Mouse (Mus musculus) layer of hippocampus, adult 9-10 months (tissue): ENCODE measurements around the gene Nfib.
A peak's percentile ranks its signal among the peaks of the same experiment; 100 is the strongest.

Experiments used
- DNase-seq: peaks from one replicate; pipeline ENCODE4 v3.0.0; 2022; ENCODE audit warnings: low spot score

The Nfib gene

DNA sequence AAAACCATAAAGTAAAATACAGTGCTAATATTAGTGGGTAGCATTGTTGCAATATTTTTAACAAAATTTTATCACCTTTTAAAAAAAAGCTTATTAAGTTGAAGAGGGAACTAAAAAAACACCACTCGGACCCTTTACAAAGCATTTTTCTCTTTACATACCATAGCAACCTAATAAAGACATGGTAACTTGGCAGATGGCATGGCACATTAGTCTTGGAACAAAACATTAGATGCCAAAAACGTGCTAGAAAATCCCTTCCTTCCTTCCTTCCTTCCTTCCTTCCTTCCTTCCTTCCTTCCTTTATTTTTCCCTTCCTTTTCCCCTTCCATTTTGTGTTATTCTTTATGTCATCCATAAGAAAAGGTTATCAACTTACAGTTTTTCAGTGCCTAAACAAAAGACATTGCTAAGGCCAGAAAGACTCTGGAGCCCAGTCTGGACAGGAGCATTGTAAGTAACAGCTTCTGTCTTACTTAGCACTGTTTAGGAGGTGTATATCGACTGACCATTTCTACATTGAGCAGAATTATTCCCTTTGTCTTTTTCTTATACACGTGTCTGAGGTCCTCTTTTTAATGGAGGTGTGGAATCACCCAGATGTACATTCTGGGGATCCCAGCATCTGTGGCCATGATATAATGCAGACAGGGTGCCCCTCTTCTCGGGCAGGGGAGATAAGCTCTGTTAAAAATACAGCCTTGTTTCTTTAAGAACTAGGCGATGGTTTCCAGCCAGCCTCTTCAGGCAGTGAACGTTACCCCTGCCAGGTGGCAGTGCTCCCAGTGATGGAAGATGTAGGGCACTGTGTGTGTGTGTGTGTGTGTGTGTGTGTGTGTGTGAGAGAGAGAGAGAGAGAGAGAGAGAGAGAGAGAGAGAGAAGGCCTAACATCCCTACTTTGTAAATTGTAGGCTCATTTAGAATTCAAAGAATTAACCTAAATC, 113.2 kb downstream of the Nfib start:
- no peak for DNase-seq

DNA sequence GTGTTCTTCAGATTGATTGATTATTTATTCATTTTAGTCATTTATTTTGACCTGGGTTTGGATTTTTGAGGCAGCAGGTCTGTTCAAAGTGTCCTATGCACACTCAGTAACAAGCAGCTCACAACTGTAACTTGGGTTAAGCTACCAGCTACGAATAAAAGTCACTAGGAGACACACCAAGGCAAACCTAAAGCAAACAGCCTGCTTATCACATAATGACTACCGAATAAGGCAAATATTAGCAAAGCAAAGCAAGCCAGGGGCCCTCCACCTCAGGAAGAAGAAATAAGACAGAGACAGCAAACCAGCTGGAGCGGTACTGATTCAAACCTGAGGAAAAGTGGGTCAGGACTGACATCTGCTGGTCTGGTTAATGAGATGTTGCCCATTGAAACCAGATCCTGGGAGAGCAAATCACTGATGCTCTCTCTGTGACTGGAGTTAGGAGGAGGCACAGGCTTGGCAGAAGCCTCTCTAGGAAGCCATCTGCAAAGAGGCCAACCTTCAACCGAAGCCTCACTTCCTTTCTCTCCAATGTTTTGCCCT, 116.1 kb downstream of the Nfib start:
- no peak for DNase-seq

DNA sequence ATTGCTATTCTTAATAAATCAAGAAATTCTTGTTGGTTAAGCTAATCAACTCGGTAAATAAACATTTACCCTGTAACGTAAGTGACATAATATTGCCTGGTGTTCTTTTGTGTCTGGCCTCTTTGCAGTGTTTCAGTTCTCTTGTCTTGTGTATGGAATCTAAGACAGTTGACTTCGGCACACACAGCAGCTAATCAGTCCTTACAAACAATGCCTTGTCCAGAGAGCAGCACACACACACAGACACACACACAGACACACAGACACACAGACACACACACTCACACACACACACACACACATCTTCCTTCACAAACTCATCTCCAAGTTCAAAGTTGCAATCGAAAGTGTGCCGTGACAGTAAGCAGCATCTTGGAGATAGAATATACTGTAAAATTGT, 116.8 kb downstream of the Nfib start:
- DNase-seq = no peak

DNA sequence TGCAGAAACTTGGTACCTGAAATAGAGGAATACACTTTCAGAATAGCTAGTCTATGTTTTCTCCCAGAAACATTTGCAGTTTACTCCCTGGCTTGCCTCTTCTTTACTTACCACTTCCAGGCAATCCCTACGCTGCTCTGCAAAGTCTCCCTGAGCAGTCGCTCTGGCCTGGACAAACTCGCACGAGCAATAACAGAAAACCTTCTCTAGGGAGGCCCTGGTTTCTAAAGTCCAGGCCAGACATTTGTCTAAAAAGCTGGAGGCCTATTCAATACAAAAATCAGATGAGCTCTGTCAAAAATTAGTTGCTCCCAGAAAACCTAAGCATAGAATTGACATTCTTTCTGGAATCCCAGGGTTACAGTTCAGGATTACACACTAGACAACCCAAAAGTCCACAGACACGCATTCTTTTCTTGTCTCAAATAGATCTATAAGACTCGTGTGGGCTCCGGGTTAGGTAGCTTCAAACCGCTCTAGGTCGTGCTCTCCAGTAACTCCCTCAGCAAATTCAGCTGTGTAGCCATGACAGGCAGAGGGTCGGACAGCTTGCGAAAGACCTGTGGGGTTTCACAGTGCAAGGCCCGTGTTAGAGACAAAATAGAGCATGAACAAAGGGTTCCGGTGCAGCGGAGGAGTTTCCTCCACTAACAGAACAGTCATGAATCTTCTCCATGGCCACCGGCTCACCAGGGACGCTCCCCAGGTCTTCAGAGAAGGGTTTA, 118.2 kb downstream of the Nfib start:
- DNase-seq = no peak

DNA sequence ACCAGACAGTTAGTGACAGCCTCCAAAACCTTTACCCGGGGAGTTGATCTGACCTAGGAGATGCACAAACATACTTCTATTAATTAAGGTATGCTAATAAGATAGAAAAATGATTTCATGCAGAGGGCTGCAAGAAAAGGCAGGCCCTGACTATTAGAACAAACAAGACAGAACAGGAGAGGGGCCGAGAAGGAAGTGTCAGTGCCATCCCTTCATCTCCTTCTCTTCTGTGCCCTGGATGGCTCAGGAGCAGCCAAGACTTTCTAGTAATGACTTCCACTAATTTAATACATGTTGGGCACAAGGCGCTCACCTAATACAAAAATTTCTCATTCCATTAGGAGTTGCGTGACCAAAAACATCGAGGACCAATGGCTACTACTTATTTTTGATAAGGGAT, 118.9 kb downstream of the Nfib start:
- no peak for DNase-seq

DNA sequence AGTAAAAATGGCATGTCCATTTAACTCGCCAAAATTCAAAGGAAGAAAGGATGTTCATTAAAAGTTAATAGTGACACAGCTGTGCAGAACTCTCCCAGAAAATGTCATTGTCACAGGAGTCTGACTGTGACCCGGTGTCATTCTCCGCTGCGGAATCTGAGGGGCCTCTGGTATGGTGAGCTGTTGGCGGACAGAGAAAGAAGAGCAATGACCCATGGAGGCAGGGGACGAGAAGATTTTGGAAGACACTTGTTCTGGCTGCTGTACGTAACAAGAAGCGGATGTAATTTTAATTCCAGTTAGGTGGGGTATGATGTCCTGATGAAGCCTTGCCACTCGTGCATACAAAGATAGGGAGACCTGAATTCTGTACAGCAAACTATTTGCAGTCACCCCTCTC, 120.0 kb downstream of the Nfib start:
- no peak for DNase-seq

DNA sequence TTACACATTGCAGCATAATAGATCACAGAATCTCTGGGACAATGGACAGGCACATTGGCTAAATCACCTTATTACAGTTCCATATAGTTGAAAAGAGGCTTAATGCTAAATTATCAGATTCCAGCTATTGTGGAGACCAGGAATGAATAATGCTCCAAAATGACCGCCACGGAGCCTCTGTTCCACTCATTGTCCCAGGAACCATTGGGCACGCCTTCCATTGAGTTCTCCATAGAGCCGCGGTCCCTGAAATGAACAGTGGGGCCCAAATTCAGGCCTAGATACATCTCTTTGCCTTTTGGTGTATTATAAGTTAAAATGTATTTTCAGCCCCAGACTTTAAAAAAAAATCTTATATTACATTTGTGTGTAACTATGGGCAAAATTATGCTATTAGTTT, 120.5 kb downstream of the Nfib start:
- DNase-seq = no peak

DNA sequence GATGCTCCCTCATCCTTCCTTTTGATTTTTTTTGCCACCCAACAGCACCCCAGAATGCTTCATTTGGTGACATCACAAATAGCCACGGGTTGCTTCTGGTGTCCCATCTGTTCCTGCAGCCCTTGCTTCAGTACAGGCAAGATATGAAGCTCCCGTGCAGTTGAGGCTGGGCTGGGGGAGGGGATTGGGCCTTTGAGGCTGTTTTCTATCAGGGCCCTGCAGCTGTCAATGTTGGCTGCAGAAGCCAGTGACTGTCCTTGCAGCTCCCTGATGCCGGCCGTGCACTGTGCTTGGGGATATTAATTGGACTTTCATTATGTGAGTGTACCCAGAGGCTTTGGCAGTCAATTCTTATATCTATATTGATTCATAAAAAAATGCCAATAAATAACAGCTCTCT, 121.0 kb downstream of the Nfib start:
- no peak for DNase-seq

DNA sequence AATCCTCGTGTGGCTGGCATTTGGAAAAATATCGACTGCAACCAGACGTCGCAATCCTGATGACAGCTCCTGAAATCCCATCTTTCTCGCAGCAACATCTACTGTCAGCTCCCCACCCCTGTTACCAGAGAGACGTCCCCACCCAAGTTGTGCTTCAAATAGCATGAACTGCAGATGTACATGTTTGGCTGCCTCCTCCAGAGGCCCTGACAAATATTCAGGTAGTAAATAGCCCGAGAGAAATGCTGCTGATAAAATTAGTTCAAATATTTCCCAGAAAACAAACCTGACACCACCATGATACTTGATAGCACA, 132.3 kb downstream of the Nfib start:
- DNase-seq = no peak

DNA sequence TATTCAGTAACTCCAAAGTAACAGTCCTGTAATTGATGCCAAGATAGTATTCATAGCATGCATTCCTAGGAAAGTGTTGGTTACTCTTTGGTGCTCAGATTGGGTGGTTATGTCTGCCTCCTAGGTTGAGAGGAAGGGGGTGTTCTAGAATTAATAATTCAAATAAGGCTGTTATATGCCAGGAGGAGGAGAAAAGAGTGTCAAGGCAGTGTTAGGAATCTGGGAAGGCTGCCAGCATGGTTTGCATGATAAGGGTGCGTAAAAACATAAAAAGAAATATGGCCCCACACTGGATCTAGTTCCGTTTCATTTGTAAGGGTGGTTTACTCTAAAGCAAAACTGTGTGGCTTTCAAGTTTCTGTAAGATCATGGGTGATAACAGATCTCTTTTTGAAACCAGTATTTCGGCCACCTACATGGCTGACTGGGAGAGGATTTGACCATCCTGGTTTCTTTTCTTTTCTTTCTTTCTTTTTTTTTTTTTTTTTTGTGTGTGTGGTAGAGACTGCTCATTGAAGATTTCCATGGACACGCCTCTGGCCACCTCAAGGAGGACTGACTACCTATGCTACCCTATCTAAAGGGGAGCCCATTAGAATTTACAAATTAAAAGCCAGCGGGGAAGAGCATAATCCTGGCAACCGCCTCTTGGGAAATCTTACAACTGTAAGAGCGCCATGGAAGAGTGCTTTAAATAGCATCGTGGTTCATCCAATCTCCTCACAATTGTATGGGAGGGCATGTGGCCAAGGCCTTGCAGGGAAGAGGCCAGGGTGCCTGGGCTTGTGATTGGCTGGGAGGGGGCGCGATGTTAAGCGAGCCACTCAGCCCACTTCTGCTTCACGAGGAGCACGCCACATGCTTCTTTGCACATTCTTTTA, 132.9 kb downstream of the Nfib start:
- DNase-seq = no peak

DNA sequence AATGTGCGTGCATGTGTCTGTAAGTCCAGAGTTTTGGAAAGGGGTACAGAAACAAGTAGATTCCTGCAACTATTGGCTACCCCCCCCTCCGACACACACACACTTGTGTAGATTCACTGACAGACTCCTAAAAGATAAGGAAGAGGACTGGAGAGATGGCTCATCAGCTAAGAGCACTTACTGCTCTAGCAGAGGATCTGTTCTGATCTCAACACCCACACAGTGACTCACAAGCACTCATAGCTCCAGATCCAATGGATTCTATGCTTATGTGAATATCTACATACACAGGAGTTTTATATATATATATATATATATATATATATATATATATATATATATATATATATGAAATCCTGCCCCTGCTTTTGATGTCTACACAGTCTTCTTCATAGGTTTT, 146.7 kb downstream of the Nfib start:
- DNase-seq = no peak

DNA sequence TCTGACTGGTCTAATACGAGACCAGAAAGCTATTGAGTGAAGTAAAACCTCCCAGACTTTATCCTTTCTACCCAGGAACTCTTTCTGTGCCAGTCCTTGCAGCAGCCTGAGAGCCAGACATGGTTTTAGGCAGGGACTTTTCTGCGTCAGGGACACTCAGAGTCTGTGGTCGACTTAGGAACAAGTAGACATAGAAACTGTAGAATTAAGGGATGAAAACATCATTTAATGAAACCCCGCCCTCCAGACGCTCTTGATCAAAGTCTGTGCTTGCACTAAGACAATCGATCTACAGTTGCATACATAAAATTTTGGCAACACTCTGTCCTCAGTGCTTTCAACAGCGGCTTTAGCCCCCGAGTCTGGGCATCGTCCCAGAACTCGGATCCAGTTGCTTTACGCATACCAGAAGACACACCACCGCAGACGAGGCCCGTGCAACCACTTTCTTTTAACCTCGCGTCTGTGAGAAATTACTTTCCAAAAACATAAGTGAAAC, 149.8 kb downstream of the Nfib start:
- no peak for DNase-seq

DNA sequence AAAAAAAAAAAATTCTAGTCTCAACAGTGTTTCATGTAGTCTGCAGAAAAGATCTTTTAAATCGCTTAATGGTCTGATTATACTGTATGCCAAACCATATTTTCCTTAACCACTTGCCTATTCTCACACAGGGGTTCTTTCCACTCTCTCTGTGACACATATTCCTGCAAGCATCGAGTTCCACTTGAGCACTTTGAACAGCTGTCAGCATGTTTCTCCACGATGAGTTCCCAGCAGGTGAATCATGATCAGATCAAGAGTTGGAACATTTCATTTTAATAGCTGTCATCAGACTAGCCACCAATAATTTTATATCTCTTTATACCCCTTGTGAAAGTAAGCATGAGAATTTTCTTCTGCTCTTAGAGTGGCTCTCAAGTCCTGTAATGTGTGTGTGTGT, 151.9 kb downstream of the Nfib start:
- no peak for DNase-seq

DNA sequence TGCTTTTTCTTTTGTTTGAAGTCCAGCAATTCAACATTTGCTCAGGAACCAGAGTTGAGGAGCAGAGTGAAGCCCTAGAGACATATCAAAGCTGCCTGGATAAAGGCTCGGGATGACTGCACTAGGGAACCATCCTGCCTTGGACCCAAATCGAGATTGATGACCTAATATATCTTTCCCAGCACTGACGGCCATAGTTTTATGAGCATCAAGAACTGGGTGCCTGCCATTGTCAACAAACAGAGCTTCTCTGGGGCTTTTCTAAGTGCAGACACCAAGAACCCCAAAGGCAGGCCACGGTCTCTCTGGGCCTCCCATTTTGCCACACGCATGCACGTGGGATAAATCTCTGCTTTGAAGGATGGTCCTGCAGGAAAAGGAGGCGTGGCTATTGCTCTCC, 153.3 kb downstream of the Nfib start:
- no peak for DNase-seq

DNA sequence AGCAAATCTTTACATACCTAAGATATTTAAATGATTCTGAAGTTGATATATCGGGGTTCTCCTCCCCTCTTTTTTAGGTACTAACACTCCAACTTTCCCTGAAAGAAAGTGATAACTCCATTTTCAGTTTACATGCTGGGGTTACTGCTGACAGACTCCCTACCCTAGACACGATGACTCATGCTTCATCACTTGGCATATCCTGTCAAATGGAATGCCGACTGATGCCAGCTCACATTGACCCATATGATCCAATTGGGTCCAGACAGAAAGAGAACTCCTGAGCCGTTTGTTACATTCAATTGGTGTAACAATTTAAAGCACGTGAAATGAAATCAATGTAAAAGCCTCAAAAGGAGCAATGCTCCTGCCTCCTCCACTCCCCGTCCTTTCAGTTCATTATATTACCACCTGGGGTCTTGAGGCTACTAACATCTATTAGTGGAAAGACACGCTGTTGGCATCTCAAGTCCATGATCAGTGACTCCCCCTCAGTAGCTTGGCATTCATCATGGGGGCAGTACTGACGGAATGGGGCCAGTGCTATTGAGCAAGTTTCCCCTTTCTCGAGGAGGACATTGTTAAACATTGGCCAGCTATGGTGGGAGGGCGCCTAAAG, 155.7 kb downstream of the Nfib start:
- no peak for DNase-seq

DNA sequence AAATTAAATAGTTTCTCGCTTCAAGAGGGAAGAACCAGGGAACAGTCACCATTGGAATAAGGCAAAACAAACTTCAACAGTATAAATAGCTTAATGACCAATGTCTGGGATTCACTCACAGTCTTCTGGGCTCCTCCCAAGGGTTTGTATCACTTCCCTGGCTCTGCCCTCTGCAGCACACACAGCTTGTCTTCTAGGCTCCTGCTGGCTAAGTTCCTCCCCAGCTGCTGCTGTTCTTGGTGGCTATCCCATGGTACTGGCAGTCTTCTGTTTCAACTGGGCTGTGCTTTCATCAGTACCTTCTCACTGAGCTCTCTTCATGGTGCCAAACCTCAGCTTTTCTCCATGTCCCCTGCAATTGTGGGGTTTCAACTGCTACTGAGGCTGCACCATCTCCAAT, 157.3 kb downstream of the Nfib start:
- DNase-seq = no peak

DNA sequence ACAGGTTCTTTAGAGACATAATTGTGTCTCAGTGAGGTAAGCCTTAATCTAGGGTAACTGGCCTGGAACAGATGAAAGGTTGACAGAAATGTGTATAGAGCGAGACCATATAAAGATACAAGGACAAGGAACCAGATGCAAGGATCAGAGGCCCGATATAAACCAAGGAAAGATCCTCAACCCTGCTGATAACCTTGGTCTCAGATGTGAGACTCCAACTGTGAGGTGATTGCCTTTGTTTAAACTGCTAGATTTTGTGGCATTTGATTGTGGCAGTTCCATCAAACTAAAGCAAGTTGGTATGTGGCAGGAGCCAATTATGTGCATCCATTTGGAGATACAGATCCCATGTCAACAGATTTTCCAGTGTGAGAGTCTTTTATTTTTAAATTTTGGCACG, 161.6 kb downstream of the Nfib start:
- no peak for DNase-seq

DNA sequence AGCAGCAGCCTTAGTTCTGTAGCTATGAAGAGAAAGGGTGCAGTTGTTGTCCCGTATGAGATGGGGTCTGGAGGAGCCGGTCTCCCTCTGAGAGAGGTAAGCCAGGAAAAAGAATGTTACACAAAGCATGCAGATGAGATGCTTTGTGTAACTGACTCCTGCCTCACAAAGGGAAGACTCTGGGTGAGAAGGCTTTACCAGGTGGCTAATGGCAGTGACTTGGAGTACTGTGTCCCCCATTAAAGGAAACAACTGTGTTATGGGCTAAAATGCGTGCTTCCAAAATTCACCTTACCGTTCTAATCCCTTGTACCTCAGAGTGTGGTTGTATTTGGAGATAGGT, 162.2 kb downstream of the Nfib start:
- DNase-seq = no peak

DNA sequence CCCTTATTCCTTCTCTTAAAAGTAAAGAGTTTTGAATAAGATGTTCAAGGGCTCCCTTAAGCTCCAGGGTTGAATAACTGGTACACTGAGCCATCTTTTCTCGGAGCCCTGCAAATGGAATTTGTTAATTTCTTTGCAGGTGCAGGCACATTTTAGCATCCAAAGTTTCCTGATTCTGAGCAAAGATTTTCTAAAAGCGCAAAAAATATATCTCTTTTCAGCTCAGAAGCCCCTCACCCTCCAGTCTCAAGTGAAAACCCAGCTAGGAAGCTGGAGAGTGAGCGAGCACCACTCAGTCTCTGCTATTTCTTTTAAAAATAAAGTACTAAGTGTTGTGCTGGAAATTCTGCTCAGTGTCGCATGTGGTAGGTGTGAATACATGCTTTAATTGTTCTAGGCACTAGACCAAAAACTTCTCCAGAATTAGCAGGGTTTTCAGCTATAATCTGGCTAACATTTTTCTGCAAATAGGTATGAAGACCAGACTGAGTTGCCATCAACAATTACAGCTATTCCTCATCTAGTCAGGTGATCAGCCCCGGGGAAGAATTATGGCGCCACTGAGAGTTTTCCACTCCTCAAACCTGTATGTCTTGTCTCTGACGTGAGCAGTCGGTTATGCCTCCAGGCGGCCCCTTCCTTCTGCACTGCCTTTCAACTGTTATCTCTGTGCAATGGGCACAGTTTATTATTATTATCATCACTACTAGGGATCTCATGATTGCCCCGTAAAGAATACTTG, 162.7 kb downstream of the Nfib start:
- no peak for DNase-seq

DNA sequence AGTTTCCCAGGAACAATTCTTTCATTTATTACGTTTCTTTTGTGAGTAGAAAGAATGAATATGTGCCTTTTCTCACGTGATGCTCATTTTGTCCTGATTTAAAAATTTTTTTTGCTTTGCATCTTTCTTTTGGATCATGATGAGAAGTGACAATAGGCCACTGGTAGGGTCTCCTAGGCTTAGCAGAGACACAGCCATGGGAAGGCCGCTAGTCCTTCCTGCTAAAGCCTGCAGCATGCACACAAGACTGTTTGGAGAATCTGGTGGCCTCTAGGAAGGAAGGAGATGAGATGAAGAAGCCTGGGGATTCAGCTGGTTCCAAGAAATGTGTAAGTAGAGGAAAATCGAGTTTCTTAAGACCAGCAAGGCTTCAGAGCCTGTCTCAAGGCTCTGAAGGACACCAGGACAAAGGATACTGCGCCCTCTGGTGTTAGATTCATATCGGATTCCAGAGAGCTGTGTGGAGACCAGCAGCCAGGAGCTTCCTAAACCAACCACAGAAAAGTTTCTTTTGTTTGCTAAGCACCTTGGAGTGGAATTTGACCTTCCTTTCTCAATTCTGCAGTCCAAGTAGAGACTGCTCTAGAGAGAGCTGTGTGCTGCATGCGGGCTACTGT, 163.5 kb downstream of the Nfib start:
- DNase-seq = peak; percentile 79
